Mouse (Mus musculus): ENCODE data around the gene 2210017I01Rik. TPM values are rescaled to one million over a fixed set of nuclear protein-coding genes. Genes with fewer than 3 reads are reported as not detected.

Gene 2210017I01Rik
- total RNA-seq, 2 experiments from 2014 or later = not detected

DNA sequence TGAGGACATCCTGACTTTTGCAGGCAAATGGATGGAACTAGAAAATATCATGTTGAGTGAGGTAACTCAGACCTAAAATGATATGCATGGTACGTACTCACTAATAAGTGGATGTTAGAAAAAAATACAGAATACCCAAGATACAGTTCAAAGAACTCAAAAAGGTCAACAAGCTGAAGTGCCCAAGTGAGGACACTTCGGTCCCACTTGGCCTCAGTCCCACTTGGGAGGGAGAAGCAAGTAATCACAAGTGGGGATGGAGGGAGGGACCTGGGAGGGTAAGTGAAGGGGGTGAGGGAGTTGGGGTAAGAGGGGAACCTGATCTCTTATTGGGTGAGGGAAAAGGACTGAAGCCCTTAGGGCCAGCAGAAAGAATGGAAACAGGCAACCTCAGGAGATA, 38.5 kb downstream of the 2210017I01Rik start:
- no peak for ATAC-seq (replicated peaks; ENCODE audit: poor library complexity)

GRCm38 (mm10) chr3:92565418-92565817, 41.9 kb downstream of the 2210017I01Rik start:
- no peak for ATAC-seq (replicated peaks; ENCODE audit: poor library complexity)

Other genes with a start within 250 kb of the 2210017I01Rik start
- gene Sprr2f, start 242.3 kb downstream of the 2210017I01Rik start, total RNA-seq (2015) = not detected in 2 replicates
- gene Sprr2f, start 242.3 kb downstream of the 2210017I01Rik start, total RNA-seq (2017) = not detected in 2 replicates
- gene Sprr2h, start 221.8 kb downstream of the 2210017I01Rik start, total RNA-seq (2015) = not detected in 2 replicates
- not detected in 2 replicates for gene Sprr2h, start 221.8 kb downstream of the 2210017I01Rik start, total RNA-seq (2017)
- not detected in 2 replicates for gene Sprr2i, start 199.5 kb downstream of the 2210017I01Rik start, total RNA-seq (2015)
- gene Sprr2i, start 199.5 kb downstream of the 2210017I01Rik start, total RNA-seq (2017) = not detected in 2 replicates
- not detected in 2 replicates for gene Sprr2j-ps, start 189.4 kb downstream of the 2210017I01Rik start, total RNA-seq (2015)
- not detected in 2 replicates for gene Sprr2j-ps, start 189.4 kb downstream of the 2210017I01Rik start, total RNA-seq (2017)
- 9.5 and 12.2 TPM in 2 replicates for gene Gm9774, start 178.1 kb downstream of the 2210017I01Rik start, total RNA-seq (2015)
- 1.7 and 1.9 TPM in 2 replicates for gene Gm9774, start 178.1 kb downstream of the 2210017I01Rik start, total RNA-seq (2017)
- not detected in 2 replicates for gene Sprr2k, start 174.9 kb downstream of the 2210017I01Rik start, total RNA-seq (2015)
- gene Sprr2k, start 174.9 kb downstream of the 2210017I01Rik start, total RNA-seq (2017) = not detected in 2 replicates
- not detected in 2 replicates for gene Sprr1b, start 168.7 kb downstream of the 2210017I01Rik start, total RNA-seq (2015)
- not detected in 2 replicates for gene Sprr1b, start 168.7 kb downstream of the 2210017I01Rik start, total RNA-seq (2017)
- gene Sprr3, start 148.8 kb downstream of the 2210017I01Rik start, total RNA-seq (2015) = not detected in 2 replicates
- not detected in 2 replicates for gene Sprr3, start 148.8 kb downstream of the 2210017I01Rik start, total RNA-seq (2017)
- not detected in 2 replicates for gene Sprr1a, start 121.6 kb downstream of the 2210017I01Rik start, total RNA-seq (2015)
- gene Sprr1a, start 121.6 kb downstream of the 2210017I01Rik start, total RNA-seq (2017) = not detected in 2 replicates
- not detected in 2 replicates for gene Sprr4, start 107.0 kb downstream of the 2210017I01Rik start, total RNA-seq (2015)
- gene Sprr4, start 107.0 kb downstream of the 2210017I01Rik start, total RNA-seq (2017) = not detected in 2 replicates
- not detected in 2 replicates for gene 2310046K23Rik, start 73.0 kb downstream of the 2210017I01Rik start, total RNA-seq (2015)
- gene 2310046K23Rik, start 73.0 kb downstream of the 2210017I01Rik start, total RNA-seq (2017) = not detected in 2 replicates
- gene Ivl, start 33.8 kb downstream of the 2210017I01Rik start, total RNA-seq (2015) = 0.22 TPM in 1 of 2 replicates, not detected in the other
- 0.27 TPM in 1 of 2 replicates, not detected in the other for gene Ivl, start 33.8 kb downstream of the 2210017I01Rik start, total RNA-seq (2017)
- gene Smcp, start 18.5 kb downstream of the 2210017I01Rik start, total RNA-seq (2015) = not detected in 2 replicates
- gene Smcp, start 18.5 kb downstream of the 2210017I01Rik start, total RNA-seq (2017) = not detected in 2 replicates
- not detected in 2 replicates for gene Lce6a, start 14.2 kb upstream of the 2210017I01Rik start, total RNA-seq (2015)
- gene Lce6a, start 14.2 kb upstream of the 2210017I01Rik start, total RNA-seq (2017) = not detected in 2 replicates
- gene Lce1a1, start 40.8 kb upstream of the 2210017I01Rik start, total RNA-seq (2015) = not detected in 2 replicates
- gene Lce1a1, start 40.8 kb upstream of the 2210017I01Rik start, total RNA-seq (2017) = not detected in 2 replicates
- not detected in 2 replicates for gene Lce1b, start 49.4 kb upstream of the 2210017I01Rik start, total RNA-seq (2015)
- gene Lce1b, start 49.4 kb upstream of the 2210017I01Rik start, total RNA-seq (2017) = not detected in 2 replicates
- gene Lce1a2, start 62.8 kb upstream of the 2210017I01Rik start, total RNA-seq (2015) = not detected in 2 replicates
- gene Lce1a2, start 62.8 kb upstream of the 2210017I01Rik start, total RNA-seq (2017) = not detected in 2 replicates
- not detected in 2 replicates for gene Lce1c, start 71.8 kb upstream of the 2210017I01Rik start, total RNA-seq (2015)
- gene Lce1c, start 71.8 kb upstream of the 2210017I01Rik start, total RNA-seq (2017) = not detected in 2 replicates
- gene Lce1d, start 79.7 kb upstream of the 2210017I01Rik start, total RNA-seq (2015) = not detected in 2 replicates
- gene Lce1d, start 79.7 kb upstream of the 2210017I01Rik start, total RNA-seq (2017) = not detected in 2 replicates
- gene Lce1e, start 101.6 kb upstream of the 2210017I01Rik start, total RNA-seq (2015) = not detected in 2 replicates
- gene Lce1e, start 101.6 kb upstream of the 2210017I01Rik start, total RNA-seq (2017) = not detected in 2 replicates
- gene Lce1f, start 112.9 kb upstream of the 2210017I01Rik start, total RNA-seq (2015) = not detected in 2 replicates
- not detected in 2 replicates for gene Lce1f, start 112.9 kb upstream of the 2210017I01Rik start, total RNA-seq (2017)
- gene Gm38119, start 131.6 kb upstream of the 2210017I01Rik start, total RNA-seq (2015) = not detected in 2 replicates
- gene Gm38119, start 131.6 kb upstream of the 2210017I01Rik start, total RNA-seq (2017) = not detected in 2 replicates
- not detected in 2 replicates for gene Lce1g, start 144.8 kb upstream of the 2210017I01Rik start, total RNA-seq (2015)
- not detected in 2 replicates for gene Lce1g, start 144.8 kb upstream of the 2210017I01Rik start, total RNA-seq (2017)
- not detected in 2 replicates for gene Lce1h, start 157.6 kb upstream of the 2210017I01Rik start, total RNA-seq (2015)
- gene Lce1h, start 157.6 kb upstream of the 2210017I01Rik start, total RNA-seq (2017) = not detected in 2 replicates
- not detected in 2 replicates for gene Lce1i, start 171.4 kb upstream of the 2210017I01Rik start, total RNA-seq (2015)
- not detected in 2 replicates for gene Lce1i, start 171.4 kb upstream of the 2210017I01Rik start, total RNA-seq (2017)
- not detected in 2 replicates for gene Lce1j, start 183.0 kb upstream of the 2210017I01Rik start, total RNA-seq (2015)
- not detected in 2 replicates for gene Lce1j, start 183.0 kb upstream of the 2210017I01Rik start, total RNA-seq (2017)
- gene Lce1k, start 200.4 kb upstream of the 2210017I01Rik start, total RNA-seq (2015) = not detected in 2 replicates
- gene Lce1k, start 200.4 kb upstream of the 2210017I01Rik start, total RNA-seq (2017) = not detected in 2 replicates
- gene Kprp, start 219.8 kb upstream of the 2210017I01Rik start, total RNA-seq (2015) = not detected in 2 replicates
- gene Kprp, start 219.8 kb upstream of the 2210017I01Rik start, total RNA-seq (2017) = not detected in 2 replicates
- not detected in 2 replicates for gene Lce1l, start 243.8 kb upstream of the 2210017I01Rik start, total RNA-seq (2015)
- not detected in 2 replicates for gene Lce1l, start 243.8 kb upstream of the 2210017I01Rik start, total RNA-seq (2017)

All from megakaryocyte progenitor cell, adult 5-6 weeks (primary cell).